Mouse (Mus musculus) brain, embryonic 18.5 days (tissue): ENCODE data around the gene Dthd1.

Experiments used
- DNase-seq: peaks from one replicate; pipeline ENCODE4 v3.0.0-alpha.2; 2012; ENCODE audit warnings: low read depth, low spot score

Gene Dthd1

DNA sequence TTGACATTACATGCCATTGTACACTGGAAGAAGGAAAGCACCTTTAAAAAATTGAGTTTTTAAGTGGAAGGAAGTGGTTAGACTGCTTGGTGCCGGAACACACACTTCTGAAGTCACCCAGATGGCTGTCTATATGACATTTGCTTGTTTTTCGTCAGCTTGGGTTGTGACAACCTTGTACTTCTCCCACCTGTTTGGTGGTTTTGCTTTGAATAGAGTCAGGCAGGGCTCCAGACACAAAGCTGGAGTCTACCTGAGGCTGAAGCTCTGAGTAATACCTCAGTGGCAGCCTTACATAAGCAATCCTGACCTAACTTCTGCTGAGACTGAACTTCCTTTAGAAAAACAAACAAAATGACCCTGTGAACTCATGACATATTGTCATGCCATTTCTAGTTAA is 44.7 kb downstream of the Dthd1 start:
- no peak for DNase-seq

DNA sequence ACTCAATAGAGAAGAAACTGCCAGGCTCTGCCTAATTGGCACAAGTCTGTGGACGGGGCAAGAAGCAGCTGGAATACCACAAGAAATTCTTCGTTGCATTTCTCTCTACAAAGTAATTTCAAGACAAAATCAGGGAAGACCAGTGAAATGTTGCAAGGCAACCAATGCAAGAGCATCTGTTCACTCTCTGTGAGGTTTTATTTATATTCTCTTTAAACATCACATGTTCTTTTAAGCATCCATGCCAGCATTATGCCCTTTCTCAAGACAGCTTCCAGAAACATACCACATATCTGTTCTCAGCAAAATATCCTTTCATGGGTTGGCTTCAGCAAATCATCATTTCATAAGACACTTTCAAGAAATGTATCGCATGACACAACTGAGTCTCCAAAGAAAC is 50.7 kb downstream of the Dthd1 start:
- no peak for DNase-seq

DNA sequence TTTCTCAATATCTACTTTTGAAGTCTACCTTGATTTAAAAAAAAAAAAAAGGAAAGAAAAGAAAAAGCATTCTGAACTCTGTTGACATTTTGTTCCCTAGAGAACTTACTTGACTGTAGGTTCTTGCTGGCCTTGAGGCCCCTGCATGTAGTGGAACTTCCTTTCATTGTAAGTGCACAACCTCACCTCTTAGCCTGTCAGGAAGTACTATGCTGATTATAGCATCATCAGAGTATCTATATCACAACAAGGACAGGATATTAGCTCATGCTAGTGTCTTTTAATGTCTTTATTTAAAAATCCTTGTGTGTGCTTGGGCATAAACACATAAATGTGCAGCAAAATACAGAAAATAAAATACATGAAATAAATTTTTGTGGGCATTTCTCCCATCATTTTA is 53.4 kb downstream of the Dthd1 start:
- DNase-seq = no peak

DNA sequence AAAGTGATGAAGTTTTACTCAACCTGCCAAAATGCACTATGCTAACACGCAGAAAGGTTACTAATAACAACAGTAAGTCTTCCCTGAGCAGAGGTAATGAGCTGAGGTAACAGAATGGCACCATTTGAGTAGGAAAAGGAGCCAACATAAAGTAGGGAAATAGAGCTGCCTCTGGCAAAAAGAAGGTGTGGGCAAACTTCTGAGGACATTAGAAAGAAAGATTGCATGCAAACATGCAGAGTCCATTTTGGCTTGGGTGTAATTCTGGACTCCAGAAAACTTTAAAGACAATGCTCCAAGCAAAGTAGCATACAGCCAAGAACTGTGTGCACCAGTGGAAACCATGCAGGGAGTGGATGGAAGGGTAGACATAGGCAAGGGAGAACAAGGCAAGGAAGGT is 65.9 kb downstream of the Dthd1 start:
- DNase-seq = no peak

DNA sequence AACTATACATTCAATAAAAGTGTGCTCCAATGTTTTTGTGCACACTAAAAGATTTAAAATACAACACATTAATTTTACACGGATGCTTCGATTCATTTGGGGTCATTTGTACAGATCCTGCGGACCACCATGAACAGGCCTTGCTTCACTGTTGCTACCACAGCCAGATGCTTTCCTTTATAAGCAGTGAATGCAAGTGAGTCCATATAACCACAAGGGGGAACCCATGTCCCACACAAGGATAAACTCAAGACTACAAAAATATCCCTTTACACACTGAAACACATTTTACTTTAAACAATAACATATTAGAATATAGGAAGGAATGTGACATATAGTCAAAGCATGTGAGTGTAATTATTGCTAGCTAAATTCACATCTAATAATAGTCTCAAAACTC is 81.7 kb downstream of the Dthd1 start:
- DNase-seq = peak; percentile 50

DNA sequence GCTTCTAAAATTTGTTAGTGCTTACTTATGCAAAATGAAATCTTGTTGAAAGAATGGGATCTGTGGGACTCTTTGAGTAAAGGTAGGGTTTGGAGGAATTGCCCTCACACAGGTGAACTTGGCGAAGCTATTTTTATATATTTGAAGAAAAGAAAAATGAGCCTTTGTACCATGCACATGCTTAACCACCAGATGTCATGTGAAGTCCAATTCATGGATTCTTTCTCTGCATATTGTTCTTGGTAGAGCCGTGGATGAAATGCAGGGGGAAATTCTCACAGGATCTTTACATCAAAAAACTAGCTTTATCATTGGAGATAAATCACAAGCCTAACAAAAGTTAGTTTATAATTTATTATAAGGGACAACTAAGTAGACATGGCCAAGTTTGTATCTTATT is 93.3 kb downstream of the Dthd1 start:
- DNase-seq = peak; percentile 12

DNA sequence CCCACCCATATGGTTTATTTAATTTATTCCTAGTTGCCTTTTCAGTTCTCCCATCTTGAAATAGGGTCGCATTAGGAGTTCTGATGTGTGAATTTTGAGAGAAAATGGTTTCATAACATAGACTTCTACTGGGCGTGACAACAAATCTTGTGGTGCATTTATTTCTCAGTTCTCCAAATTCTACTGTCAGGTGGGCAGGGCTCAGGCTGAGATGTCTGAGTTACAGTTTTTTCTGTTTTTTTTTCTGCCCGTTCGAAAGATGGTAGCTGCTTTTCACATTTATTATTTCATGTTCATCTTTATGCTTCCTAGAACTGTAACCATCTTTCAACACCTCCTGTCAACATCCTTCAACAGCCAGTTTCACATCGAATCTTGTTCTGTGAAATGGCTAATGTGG is 95.5 kb downstream of the Dthd1 start:
- no peak for DNase-seq

DNA sequence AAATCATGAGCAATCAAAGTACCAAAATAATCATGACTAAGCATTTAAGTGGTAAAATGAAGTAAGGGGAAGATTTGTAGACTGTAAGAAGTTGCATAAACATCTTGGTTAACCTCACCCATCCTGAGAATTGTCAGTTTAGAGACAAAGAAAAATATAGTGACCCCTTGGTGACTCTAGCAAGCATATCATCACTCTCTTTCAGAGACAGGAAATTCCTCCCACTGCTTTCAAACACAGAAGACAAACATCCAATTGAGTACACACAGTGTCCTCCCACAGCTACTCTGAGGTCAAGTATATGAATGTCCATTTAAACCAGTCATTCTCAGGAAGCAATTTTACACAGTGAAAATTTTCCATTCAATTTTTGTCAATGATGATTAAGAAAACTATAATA is 111.0 kb downstream of the Dthd1 start:
- no peak for DNase-seq
